Mouse (Mus musculus) lung, postnatal 10 days (tissue): ENCODE results near the gene Atp6v0e.

Experiments used
- DNase-seq: peaks from one replicate; pipeline ENCODE4 v3.0.0; 2021

The Atp6v0e gene

DNA sequence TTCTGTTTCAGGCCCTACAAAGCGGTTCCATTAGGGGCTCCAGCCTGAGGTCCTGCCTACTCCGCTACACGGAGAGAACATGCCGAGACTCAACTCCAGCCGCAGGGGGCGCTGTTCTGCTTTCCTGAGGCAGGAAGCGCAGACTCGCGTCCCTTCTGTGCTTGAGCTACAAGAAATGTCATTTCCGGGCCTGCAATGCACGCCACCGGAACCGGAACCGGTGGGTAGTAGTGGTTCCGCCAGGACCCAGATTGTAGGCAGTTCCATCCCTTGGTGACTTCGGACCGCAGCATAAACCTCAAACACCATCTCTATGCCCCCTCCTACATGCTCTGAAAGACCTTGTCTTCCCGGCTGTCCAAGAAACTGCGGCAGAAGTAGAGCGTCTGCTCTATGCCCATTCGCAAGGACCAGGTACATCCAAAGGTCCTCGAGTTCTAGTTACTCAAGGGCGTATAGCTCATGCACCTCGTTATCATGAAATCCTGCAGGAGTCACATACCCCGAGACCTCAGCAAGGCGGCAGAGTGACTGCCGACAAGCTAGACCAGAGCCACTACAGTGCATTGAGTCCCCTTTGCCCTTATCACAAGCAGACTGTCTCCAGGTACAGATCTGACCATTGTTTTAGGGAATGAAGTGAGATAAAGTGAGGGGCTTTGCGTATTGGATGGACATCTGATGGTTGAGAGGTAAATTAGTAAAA is at the start of gene Atp6v0e:
Gene Atp6v0e, plus strand, starts transcription at position 254 of the 706 bp plus-strand sequence.
- peak; percentile 98 for DNase-seq

DNA sequence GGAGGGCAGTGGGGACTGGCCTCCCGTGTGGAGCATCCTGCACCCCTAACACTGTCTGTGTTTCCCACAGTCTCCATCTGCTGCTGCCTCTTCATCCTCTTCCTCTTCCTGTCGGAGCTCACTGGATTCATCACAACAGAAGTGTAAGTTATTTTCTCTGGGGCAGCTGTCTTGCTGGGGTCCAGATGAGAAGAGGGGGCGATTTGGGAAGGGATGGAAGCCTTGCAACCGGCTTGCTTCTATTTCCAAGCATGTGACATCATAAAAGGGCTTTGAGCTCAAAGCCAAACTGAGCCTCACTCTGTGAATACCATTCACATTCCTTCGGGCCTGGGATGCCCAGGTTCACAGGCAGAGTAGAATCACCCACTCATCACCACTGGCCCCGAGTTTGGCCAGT is 48.7 kb upstream of the Atp6v0e start:
- no peak for DNase-seq

GRCm38 (mm10) chr17:26614708-26615486 is 48.1 kb upstream of the Atp6v0e start:
- DNase-seq = no peak

DNA sequence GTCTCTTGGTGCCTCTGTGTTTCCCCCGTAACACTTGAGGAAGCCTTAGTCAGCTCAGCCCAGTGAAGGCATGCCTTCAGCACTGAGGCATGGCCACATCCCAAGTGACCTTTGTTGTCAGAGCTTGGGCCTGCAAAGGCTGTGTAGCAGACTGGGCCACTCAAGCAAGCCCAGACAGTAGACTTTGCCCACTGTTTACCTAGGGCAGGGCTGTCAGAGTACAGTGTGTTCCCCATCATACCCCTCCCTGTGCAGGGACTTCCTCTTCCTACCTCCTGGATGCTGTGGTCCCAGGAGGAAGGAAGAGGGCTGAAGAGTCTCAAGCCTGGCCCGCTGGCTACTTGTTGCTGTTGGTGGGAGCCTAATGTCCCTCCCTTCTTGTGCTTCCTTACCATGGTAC is 46.3 kb upstream of the Atp6v0e start:
- peak; percentile 53 for DNase-seq

DNA sequence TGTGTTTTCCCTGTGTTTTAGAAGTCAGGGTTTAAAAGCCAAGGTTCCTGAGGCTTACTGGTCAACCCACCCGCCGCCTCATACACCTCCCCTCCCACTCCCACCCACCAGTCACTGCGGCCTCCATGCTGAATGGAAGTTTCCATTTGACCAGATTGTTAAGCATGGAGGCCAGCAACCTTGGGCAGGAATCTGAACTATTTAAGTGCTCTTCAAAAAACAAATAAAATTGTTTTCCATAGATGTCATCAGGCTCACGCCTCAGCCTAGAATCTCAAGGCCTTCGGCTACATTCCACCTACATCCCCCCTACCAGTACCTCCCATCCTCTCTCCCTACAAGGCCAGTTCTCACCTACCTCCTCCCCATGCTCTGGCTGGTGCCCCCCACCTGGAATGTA is 44.5 kb upstream of the Atp6v0e start:
- DNase-seq = no peak

- DNase-seq = no peak
Measured at GRCm38 (mm10) chr17:26619577-26619976, 43.5 kb upstream of the Atp6v0e start.

GRCm38 (mm10) chr17:26620292-26620691 is 42.7 kb upstream of the Atp6v0e start:
- DNase-seq = no peak

- peak; percentile 73 for DNase-seq
Measured at GRCm38 (mm10) chr17:26620786-26621766, 42.0 kb upstream of the Atp6v0e start.

DNA sequence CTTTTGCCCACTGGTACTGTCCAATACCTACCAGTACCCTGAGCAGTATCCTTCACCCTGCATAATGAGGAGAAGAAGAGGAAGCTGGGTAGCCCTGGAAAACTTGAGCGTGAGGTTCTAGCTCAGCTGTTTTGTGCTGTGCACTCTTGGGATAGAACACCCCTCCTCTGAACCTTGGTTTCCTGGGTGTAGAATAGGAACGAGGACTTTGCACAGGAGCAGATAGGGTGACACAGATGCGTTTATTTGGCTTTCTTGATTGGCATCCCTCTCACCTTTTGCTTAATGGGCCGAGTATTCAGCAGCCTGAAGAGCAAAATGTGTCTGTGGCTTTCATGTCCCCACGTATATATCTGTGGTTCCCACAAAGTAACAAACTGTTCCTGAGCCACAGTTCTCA is 41.1 kb upstream of the Atp6v0e start:
- DNase-seq = no peak

DNA sequence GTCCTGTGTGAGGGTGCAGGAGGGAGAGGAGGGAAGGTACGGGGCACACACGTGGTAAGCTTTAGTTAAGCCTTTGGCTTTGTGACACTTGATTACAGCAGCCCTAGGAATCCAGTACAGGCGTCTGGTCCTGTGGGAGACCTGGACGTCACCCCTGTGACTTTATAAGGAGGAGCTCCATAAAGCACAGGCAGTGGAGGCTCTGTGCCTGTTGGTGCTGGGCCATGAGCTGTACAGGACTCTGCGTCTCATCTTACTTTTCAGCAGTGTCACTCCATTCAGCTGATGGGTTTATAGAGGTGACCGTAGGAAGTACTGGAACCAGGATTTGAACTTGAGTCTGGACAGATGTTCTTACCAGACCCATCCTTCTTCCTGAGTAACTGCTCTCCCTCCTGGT is 39.0 kb upstream of the Atp6v0e start:
- DNase-seq = no peak

DNA sequence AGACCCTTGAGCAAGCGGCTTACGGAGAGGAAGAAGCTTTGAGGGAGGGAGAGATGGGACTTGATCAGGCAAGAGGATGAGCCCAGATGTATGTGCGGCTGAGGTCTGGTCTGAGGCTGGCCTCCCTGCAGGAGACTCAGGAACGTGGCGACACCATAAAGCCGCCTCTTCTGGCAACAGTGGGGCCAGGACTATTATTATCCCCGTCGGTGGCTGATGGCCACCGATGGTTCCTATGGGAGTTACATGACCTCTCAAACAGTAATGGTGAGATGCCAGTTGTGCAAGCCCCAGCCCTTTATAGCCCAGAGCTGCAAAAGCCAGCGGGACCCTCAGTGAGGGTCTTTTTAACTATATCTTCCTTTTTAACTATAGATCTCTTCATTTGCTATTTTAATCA is 38.0 kb upstream of the Atp6v0e start:
- no peak for DNase-seq

GRCm38 (mm10) chr17:26625521-26626010 is 37.5 kb upstream of the Atp6v0e start:
- no peak for DNase-seq

GRCm38 (mm10) chr17:26628479-26628878 is 34.6 kb upstream of the Atp6v0e start:
- no peak for DNase-seq

DNA sequence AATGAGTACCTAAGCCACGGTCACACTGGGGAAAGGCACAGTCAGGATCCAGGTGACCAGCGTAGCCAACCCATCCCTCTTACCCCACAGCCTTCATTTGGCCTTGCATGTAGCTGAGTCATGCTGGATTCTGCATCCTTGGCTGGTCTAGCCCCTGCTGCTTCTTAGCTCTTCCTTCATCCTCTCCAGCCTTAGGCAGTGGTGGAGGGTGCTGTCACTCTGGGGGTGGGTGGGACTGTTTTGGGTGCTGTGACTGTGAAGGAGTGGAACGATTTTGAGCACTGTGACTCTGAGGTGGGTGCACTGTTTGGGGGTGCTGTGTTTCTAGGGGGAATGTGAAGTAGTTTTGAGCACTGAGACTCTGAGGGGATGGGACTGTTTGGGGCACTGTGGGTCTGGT is 34.1 kb upstream of the Atp6v0e start:
- DNase-seq = no peak

- no peak for DNase-seq
Measured at GRCm38 (mm10) chr17:26631811-26632327, 31.2 kb upstream of the Atp6v0e start.

GRCm38 (mm10) chr17:26633186-26633585 is 29.8 kb upstream of the Atp6v0e start:
- no peak for DNase-seq

- no peak for DNase-seq
Measured at GRCm38 (mm10) chr17:26633926-26634325, 29.1 kb upstream of the Atp6v0e start.

DNA sequence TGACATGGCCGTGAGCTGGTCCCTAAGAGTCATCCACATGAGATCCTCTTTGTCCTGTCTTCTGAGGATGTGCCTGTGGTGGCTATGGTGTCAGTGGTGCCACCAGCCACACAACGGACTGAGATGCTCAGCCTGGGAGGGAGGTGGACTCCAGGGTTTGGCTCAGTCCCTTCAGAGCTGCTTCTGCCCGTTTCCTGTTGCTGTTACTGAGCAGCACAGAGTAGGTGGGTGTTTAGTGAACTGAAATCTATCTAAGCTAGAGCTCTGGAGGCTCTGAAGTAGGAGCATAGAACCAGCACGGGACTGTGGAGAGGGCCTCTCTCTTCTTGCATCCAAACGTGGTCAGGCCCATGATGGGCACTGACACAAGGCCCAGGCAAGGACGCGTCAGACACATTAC is 28.5 kb upstream of the Atp6v0e start:
- no peak for DNase-seq

GRCm38 (mm10) chr17:26635951-26636350 is 27.1 kb upstream of the Atp6v0e start:
- no peak for DNase-seq

GRCm38 (mm10) chr17:26637851-26638250 is 25.2 kb upstream of the Atp6v0e start:
- DNase-seq = no peak

DNA sequence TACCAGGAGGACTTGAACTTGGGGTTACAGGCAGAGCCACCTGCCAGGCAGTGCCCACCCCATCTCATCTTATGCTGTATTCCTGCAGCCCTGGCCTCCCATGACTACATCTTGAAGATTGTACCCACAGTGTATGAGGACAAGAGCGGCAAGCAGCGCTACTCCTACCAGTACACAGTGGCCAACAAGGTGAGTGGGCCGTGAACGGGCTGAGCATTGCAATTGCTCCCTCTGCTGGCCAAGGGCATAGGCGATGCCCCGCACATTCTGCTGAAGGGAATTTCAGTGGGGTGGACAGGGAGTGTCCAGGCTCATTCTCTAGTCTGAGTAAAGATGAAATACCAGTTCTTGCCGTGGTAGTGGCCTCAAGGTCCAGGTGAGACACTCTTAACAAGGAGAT is 24.4 kb upstream of the Atp6v0e start:
- peak; percentile 91 for DNase-seq

- no peak for DNase-seq
Measured at GRCm38 (mm10) chr17:26639791-26640190, 23.2 kb upstream of the Atp6v0e start.

- peak; percentile 79 for DNase-seq
Measured at GRCm38 (mm10) chr17:26640286-26640740, 22.7 kb upstream of the Atp6v0e start.
